Mouse (Mus musculus) stomach, adult 2 months (tissue): ENCODE data around the gene Sdk2. TPM values are rescaled to one million over a fixed set of nuclear protein-coding genes. Genes with fewer than 3 reads are reported as not detected.

Source experiments
- polyA plus RNA-seq: library from polyadenylated mRNA; depleted of rRNA; stranded (reverse); fragments of >200 nt; gene quantifications from 2 replicates; pipeline ENCODE4 v1.2.3, GENCODE M21; 2012; rRNA removed

Sdk2 gene
- polyA plus RNA-seq = 0.97 and 1.2 TPM in 2 replicates

GRCm38 (mm10) chr11:114066951-114067762, at the start of gene Sdk2:
TSS of gene Sdk2 (minus strand) at chr11:114067046.

GRCm38 (mm10) chr11:113751484-113752084, 315.3 kb downstream of the Sdk2 start, which contains the start of gene Cdc42ep4:
TSS of gene Cdc42ep4 (minus strand) at chr11:113751881.

